Mouse (Mus musculus): ENCODE measurements around the gene Dgki.

- TF ChIP-seq POLR2A (IDR thresholded peaks at IDR 0.05; ENCODE audit: borderline replicate concordance, insufficient read depth, low read length): no peak
- TF ChIP-seq CTCF (IDR thresholded peaks at IDR 0.05; ENCODE audit: borderline replicate concordance, insufficient read depth, low read depth, low read length): no peak
Observed at GRCm38 (mm10) chr6:36842101-36842922, 457.7 kb downstream of the Dgki start.

Measured in cerebellum, adult 2 months (tissue).